Mouse (Mus musculus) C2C12 (cell line): ENCODE data around the gene Ubtf.

Source experiments
- CEBPB ChIP-seq: IDR thresholded peaks from one replicate; pipeline ENCODE4 v1.6.1; 2011; ENCODE audit warnings: low read depth, mild to moderate bottlenecking, control low read depth, moderate library complexity
- CTCF ChIP-seq: IDR thresholded peaks from one replicate; pipeline ENCODE4 v1.5.1; 2011; ENCODE audit not compliant: control insufficient read depth, insufficient read depth, insufficient read length
- MAX ChIP-seq: IDR thresholded peaks from one replicate; pipeline ENCODE4 v1.6.1; 2011; ENCODE audit warnings: mild to moderate bottlenecking, control low read depth
- MYOG ChIP-seq: IDR thresholded peaks from one replicate; pipeline ENCODE4 v1.6.1; 2011; ENCODE audit not compliant: control insufficient read depth, insufficient read length; ENCODE audit errors: extremely low read depth

DNA sequence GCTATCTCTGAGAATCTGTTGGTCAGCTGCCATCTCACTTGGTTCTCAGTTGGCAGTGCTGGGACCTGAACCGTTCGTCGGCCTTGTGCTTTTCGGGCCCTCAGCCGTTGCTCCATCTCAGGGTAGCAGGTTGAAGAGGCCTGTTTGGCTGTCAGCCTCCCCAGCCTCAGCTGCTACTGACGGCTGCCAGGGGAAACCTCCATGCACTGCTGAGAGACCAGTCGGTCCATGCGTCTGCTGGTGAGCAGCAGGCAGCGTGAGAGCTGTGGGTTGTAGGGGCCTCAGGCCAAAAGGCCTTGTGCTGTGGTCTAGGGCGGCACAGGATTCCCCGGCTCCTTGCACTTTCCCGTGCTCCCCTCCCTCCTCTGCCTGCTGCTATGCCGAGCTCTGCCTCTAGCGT, 53.7 kb downstream of the Ubtf start:
- TF ChIP-seq CTCF (no peak), MYOG (no peak), MAX (no peak), CEBPB (no peak)
